Mouse (Mus musculus) urinary bladder, postnatal 36 days (tissue): Measurements from ENCODE around the gene Syn3.
A peak's percentile ranks its signal among the peaks of the same experiment; 100 is the strongest.
"Not testable (repeated sequence)": the region's sequence is repeated elsewhere in the genome, so short reads cannot be mapped to it uniquely, and the experiment has no call there.

Experiments
- DNase-seq, 2 experiments: peaks; one replicate each; pipeline ENCODE4 v3.0.0; 2022; ENCODE audit warnings: low spot score in 2 of 2, mixed read lengths in 1 of 2

Gene Syn3

DNA sequence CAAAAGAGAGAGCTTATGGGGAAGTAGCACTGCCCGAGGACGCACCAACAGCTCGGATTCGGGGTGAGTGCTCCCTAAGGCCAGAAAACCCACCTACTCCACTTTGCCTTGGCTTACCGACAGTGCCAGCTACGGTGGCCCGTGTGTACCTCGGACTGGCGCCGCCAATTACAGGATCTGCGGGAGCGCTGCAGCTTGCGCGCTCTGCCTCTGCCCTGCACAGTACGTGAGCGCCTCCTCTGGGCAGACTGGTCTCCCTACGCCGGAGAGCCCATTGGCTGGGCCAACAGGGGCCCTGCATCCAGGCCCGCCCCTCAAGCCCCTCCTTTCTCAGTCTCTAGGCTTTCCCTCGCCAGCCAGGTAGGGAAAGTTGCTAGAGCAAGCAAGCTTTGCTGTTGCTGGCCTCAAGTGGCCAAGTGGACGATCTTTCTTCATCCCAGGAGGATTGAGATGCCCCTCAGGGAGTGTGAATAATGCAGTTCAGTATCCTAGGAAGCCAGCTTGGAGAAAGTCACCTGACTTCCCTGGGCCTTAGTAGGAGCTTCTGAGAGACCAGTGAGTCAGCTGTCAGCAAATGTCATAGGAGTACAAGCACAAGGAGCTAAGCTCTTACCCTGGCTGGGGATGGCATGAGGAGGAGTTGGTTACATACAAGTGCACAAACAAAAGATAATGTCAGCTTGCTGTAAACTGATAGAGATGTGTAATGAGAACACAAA lies at the start of gene Syn3:
Gene Syn3, minus strand, starts transcription at position 224 of the 719 bp plus-strand sequence.
- DNase-seq, result peak; percentile 83 to 85

DNA sequence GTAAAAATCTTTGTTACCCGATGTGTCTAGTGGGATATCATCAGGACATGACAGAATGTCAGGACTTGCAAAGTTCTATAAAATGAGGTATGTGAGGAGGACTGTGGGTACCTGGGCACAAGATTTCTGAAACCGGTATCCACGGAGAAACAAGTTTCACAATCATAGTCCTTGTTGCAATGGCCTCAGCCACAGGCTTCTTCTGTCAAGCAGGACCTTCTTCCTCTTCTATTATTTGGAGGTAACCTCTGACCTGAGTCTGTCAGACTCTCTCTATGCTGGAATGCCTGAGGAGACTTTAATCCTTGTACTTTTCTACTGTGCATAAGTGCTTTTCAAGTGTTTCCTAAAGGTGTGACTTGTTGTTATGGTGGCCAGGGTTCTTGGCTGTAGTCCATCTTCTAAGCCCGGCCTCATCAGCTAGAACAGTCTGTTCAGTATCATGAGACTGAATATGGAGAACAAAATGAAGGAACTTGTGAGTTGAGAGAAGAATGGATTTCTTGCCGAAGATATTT lies 27.7 kb upstream of the Syn3 start:
- not testable (repeated sequence) for DNase-seq

DNA sequence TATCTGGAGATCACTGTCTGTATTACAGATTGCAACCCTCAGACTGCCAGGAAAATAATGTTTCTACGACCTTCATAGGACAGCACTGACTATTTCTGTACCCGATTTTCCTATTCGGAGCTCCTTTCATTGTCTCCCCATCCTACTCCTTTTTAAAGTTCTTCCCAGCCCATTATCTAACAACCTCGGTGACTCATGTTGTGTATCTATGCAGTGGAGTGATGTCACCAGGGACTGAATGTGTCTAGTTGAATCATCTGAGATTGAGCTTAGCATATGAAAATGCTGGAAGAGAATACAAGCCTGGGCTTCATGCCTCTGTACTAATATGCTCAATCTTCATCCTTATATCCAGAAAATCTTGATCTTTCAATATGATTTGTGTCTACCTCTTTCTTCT lies 15.1 kb upstream of the Syn3 start:
- DNase-seq, result no peak

DNA sequence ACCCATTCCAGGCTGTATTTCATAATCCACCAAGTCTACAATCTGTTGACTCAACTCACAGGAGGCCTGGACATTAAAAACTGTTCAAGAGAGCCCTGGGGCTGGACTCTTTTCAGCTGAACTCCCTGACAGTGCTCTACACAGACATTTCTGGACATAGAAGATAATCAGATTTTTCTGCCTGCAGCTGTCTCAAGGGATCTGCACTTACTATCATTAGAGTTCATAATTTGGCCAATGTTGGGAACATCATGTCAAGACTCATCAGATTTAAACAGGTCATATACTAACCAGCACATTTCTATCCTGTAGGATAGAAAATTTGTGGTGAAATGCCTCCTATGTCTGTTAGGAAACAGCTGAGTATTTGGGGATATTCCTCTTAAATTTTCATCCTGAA lies 12.2 kb upstream of the Syn3 start:
- no peak for DNase-seq

DNA sequence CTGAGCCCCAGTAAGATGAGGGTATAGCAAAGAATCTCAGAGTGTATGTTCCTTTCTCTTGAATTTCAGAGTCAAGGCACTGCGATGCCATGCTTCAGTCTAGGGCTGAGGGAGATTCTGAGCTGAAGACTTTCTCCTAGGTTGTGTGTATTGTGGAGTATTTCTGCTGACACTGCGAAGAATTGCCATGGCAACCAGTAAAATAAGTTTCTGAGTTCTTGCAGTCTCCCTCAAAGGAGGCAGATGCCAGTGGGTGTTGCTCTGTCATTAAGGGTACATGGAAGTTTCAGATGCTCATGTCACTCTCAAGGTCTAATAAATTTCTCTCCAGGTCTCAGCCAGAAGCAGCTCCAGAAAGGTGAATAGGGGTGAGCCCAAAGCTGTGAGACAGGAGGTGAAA lies 3.4 kb upstream of the Syn3 start:
- no peak for DNase-seq

DNA sequence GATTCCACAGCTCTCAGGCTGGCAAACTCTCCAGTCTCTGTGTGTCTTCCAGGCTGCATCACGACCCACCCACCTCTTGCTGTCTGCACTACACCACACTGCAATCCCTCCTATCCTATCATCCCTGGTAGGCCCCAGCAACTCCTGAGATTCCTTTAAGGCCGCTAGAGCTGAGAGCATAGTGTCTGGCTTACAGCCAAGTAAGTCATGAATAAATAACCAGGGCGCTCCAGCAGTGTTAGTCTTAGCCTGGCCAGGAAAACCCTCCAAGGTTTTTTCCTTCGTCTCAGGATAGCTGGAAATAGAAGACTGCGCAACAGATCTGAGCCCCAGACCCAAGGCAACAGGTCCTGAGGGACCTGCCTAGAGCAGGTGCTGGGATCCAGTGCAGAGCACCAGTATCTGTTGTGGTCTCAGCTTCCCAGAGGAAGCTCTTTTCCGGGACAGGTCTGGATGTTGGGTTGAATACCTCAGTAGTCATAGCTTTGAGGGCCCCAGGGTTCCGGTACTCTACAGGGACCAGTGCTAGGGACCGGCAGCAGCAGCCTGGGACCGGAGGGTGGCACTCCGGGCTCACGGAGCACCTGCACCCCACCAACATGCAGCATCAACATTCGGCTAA lies 534 bp downstream of the Syn3 start:
- DNase-seq, result peak; percentile 7 to 10

DNA sequence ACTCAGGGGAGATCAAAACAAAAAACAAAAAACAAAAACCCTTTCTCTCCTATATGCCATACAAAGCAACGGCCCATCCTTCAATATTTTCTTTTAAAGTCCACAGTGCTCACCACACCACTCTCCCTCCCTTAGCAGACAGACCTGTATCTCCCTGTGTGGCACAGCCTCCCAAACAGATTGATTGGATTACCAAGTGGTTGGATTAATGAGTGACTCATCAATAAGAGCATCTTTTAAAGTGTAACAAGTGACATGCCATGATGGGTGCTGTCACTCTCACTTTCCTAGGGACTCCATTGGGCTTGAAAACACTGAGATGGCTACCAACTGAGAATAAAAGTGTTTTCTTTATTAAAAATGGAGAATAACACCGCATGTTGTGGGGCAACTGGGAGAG lies 2.8 kb downstream of the Syn3 start:
- no peak for DNase-seq

DNA sequence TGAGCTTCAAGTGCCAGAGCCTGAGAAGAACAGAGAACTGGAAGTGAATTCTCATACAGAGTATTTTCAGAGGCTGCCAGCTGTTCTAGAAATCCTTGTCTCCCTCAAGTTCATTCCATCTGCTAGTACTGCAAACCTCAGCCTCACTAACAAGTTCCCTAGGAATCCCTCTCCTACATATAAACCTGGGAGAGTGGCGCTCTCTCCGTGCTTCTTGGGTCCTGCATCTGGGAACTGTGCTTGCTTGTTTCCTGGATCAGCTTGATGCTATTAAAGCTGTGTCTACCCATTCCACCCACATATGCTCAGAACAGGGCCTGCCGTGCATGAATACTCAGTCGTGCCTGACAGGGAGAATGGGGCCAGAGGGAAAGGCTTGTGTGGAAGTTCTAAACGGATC lies 5.6 kb downstream of the Syn3 start:
- DNase-seq, result no peak

DNA sequence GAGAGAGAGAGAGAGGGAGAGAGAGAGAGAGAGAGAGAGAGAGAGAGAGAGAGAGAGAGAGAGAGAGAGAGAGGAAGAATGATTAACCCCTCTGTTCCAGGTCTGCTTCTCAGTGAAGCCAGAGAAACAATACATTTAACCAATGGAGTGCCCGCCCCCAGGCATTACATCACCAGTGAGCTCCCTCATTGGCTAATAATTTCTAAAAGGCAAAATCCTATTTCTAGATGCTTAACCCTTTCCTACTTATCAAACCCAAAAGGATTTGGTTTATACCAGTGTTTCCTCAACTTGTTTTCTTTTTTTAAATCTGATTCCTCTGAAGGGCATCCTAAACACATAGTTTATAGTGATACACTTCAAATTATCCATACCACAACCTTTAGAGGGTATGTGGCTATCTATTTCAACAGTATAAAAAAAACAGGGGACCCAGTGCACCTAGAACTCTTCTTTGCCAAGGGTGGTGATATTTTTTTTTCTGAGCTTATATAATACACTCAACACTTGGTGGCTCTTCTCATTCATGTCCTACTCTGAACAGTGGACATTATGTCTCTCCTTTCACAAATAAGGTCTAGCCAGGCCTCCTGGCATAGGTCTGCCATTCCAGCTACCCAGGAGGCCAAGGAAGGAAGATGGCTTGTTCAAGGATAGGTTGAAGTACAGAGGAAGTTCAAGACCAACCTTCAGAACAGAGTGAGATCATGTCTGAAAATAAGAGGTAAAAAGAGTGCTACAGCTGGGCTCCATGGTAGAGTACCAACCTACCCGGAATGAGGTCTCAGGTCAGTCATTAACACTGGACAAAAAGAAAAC lies 6.4 kb downstream of the Syn3 start:
- no peak for DNase-seq

DNA sequence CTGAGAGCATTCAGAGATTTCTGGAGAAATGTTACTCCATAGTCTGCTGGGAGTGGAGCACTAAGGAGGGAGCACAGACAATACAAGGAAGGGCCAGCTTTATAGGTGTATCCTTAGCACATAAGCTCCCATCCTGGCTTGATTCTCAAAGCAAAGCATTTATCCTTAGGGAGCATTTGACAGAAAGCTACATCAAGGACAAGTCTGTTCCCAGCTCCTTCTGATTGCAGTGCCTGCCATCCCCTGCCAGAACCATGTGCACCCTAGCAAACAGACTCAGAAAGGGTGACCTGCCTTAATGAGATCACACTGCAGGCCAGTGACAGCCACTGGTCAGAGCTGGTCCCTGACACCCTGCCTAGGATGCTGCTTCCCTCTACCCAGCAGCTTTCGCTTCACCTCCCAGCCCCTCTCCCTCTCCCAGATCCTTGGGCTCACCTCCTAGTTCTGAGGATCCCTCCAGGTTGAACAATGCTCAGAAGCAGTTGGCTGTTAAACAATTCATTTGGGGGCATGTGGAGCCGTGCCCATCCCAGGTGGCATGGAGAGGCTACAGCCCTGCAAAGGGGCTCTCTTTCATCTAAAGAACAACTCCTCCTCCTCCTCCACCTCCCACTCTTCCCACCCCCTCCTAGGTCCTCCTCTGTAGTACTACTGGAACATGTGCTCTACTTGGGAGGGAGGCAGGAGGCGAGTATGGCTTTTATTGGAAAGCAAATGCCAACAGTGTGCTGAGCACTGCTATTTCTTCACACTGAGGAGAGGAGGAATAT lies 7.2 kb downstream of the Syn3 start:
- no peak for DNase-seq

DNA sequence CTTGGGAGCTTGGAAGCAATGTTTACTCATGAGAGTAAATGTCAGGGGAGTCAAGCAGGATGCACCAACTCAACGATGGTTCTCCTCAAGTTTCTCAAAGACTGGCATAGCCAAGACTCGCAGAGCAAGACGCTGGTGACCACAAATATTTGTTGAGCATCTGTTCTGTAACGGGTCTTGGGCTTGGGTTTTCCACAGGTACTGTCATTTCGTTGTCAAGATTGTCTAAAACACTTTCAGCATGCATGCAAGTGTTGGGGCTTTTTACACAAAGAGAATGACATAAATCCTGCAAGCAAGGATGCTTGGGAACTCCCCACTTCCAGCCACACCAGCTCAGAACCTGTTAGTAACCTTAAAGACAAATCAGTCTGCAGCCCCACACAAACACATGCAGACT lies 10.2 kb downstream of the Syn3 start:
- DNase-seq, result no peak

DNA sequence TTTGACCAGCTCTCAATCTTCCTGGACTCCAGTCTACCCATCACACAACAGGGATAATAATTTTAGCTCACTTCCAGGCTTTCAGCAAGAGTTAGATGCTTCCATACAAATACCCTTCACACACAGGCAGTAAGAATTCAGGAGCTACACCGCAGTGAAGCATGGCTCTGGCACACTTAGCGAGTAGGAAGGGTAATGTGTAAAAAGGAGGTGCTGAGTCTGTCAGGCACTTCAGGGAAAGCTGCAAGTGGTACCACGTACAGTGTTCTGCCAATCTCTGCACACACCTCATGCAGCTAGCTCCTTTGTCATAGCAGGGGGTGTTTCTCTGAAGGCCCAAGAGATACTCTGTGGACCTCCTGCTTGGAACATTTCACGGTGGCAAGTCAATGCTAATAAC lies 12.7 kb downstream of the Syn3 start:
- no peak for DNase-seq

DNA sequence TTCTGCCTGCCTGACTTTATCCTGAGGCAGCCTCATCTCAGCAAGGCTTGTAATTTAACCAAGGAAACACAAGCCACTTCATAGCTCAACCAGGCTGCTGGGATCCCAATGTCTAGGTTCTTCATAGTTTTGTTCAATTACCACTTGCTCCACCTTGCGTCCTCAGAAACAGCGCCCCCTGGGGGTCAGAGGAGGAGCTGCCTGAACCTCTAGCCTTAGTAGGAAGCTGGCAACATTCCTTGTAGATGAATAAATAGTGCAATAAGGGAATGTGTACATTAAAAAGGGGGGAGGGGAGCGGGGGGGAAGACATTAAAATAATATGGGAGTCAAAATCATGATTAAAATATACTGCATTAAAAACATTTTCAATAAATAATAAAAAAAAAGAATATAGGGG lies 14.7 kb downstream of the Syn3 start:
- DNase-seq, result peak in 1 of 2 experiments; percentile 10

DNA sequence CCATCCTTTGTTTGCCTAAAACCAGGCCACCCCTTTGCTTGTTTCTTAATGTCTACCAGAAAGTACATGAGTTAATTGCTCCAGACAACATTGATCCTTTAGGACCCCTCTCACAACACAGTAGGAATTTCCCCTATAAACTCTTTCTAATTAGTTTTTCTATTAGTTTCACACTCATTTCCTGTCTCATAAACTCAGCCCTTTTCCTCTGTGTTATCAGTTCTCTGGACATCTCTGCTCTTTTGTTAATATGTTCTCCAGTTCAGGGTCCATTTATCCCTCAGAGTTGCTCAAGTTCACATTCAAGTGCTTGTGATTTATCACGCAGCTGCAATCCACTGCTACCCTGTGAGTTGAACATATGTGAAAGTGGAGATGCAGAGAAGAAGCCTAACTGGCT lies 16.2 kb downstream of the Syn3 start:
- no peak for DNase-seq

DNA sequence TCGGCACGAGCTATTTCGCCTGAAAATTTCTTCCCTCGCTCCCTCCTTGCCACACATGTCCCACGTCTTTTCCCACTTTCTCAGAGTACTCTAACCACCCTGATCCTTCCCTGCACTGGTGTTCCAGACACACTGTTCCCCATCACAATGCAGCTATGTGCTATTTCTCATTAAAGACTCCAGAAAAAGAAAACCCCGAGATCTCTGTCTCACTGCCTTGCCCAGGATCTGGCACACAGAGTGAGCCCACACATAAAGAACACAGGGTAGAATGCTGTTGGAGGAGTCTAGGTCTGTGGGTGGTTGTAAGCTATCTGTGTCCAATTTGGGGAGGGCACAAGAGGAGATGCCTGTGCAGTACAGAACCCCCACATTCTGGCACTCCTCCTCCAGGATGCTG lies 18.0 kb downstream of the Syn3 start:
- no peak for DNase-seq

DNA sequence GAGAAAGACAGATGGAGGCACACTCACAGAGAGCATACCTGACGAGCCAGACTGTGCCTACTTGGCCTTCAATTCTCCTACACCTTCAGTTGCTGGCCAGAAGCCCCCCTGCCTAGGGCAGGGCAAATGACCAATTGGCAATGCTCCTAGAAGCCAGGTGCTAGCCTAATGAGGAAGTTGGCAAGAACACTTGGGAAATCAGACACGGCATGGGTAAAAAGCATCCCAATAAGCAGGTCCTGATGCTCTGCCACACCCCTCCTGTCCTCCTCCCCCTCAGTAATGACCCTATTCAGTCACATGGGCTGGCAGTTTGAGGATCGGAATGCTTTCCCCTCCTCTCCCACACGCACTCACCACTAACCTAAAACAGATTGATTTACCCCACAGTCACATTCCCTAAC lies 19.0 kb downstream of the Syn3 start:
- no peak for DNase-seq

DNA sequence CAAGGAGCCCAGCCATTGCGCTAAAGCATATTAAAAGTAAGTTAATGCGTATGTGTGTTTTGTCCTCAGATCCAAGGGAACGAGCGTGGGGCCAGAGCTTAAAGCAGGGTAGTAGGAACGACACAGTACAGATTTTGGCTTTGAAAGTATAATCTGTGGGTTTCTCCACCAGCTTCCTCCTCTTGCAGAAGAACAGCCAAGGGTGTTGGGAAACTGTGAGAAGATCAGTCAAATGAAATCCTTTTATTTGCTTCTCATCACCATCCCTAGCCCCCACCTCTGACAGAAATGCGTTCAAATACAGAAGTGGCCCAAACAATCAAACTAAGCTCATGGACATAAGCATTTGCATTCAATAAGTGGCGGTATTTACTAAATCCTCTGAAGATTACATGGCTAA lies 22.0 kb downstream of the Syn3 start:
- DNase-seq, result no peak

DNA sequence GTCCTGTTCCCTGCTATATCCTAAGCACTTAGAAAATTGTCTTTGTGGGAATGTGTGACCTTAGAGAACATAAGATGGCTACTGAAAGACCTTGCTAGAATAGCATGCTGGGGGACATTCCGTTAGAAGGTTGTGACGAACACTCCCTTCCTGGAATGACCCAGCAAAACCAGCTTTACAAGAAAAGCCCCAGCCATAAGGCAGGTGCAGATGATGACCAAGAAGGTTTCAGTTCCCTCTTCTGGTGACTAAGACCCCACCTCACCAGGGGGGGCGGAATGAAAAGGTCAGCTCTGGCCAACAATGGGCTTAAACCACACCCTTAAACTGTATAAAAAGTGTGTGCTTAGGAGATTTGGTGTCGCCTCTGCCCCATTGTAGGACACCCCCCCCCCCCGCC lies 23.4 kb downstream of the Syn3 start:
- DNase-seq, result no peak

DNA sequence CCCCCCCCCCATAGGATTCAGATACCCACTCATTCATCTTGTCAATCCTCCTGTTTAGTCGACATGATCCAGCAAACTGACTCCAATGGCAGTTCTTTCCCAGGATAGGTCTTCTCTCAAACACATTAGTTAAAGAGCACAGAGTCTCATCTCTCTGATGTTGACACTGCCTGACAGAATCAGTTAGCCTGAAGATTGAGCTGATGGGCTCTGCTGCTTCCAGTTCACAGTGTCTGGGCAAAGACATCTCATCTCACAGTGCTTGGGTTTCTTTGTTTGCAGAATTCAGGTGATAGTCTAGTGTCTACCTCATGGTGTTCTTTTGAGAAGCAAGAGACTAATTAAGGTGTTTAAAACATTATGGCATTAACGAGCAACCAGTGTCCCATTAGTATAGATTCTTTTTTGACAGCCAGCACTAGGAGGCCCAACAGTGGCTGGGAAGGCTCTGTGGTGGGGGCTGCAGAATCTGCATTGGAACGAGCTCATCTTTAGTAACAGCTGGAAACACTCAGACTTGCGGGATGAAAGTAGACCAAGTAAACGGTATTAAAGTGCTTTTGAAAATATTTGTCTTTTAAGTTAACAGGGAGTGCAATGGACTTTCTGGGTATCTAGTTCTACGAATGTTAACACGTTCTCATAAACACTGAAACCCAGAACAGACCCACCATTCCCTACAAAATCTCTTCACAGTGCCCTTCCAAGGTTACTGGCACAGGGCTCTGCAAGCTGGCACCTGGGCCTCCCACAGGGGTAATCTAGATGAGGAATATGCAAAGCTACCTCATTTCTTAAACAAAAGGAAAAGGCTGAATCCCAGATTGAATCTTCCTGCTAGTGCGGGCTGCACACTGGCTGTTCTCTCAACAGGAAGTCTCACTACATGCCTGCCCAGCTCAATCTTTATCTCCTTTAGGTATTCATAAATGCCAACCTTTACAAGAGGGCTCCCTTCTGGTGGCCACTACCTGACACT lies 24.2 kb downstream of the Syn3 start:
- no peak for DNase-seq

DNA sequence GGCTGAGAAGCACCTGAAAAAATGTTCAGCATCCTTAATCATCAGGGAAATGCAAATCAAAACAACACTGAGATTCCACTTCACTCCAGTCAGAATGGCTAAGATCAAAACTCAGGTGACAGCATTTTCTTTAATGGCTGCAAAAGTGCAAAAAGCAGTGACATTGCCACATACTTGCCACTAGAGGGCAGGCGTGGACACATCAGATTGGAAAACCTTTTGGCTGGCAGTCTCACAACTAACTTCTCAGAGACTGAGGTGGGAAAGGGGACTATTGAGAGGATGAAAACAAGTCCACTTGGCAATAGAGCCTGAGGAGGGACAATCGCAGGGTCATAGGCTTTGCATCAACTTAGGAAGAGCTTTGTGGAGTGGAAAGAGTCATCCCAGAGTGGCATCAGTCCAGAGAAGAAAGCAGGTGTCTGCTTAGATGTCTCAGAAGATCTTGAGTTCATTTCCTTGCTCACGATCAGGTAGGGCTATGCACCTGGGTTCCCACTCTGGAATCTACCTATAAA lies 25.0 kb downstream of the Syn3 start:
- DNase-seq, result peak in 1 of 2 experiments; percentile 15
